Mouse (Mus musculus) lung, postnatal 0 days (tissue): ENCODE measurements at regions not wholly inside any gene's neighbourhood (a gene's known extent, or its start where the extent isn't known, plus 50 kb on each side); places are given as distances from the start of the nearest gene placed in this dataset.

Experiments
- CTCF ChIP-seq: IDR thresholded peaks from 2 replicates; pipeline ENCODE4 v1.5.1; 2016; ENCODE audit warnings: antibody characterized with exemption, mild to moderate bottlenecking
- EP300 ChIP-seq: IDR thresholded peaks from 2 replicates; pipeline ENCODE4 v1.6.1; 2016; ENCODE audit warnings: antibody characterized with exemption, mild to moderate bottlenecking, control low read depth

- no peak for TF ChIP-seq CTCF
- no peak for TF ChIP-seq EP300
Observed at GRCm38 (mm10) chr12:118648673-118649072, 197.5 kb upstream of the Sp8 start.
